In the genomic region with DNA sequence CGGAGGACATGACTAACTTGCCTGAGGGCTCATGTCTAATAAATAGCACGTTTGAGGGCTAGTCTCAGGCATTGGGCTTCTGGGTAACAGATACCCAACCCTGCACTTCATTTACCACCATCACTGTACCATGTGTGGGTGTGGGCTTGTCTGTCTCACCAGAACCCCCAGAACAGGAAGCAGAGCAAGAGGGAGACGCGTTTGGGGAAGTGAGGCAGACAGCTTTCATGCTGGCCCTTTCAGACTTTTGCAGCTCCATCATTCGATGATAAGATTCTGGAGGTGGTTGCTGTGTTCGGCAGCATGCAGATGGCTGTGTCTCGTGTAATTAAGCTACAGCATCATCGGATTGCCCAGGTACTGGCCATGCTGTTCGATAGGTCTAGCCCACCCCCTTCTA, we compare ENCODE assay signal across 17 mouse cellular contexts.
DNase-seq lines count a peak whose midpoint lies in the region; ATAC-seq lines count a peak whose summit lies in the region.
"Had no signal": no experiment of that assay in that cellular context is flagged by ENCODE, and none has a peak within 500 bp of the region (broad histone marks: within the 10 kb centered on the region; RNA-seq: fewer than 3 reads in every experiment).

No protein-coding gene starts in this region.

- H3K4me3 ChIP-seq in liver, embryonic 13.5 days (replicated peaks), result no peak overlapping the region
- H3K4me3 ChIP-seq: embryonic facial prominence, embryonic 13.5 days; forebrain, embryonic 10.5 days had no signal

- H3K9me3 ChIP-seq in liver, embryonic 13.5 days (replicated peaks), result no peaks in the 10 kb centered on the region
- H3K9me3 ChIP-seq: embryonic facial prominence, embryonic 13.5 days; forebrain, embryonic 10.5 days; megakaryocyte, embryonic 14.5 days had no signal

- H3K9ac ChIP-seq in liver, embryonic 13.5 days, result no peak overlapping the region
- H3K9ac ChIP-seq: embryonic facial prominence, embryonic 13.5 days had no signal

- 53% methylated on average over 9 of the region's 9 CpGs for WGBS in liver, embryonic 13.5 days (ENCODE audit: insufficient replicate concordance)

- peaks cover 64% of the 10 kb centered on the region for H3K36me3 ChIP-seq in liver, embryonic 13.5 days

- no peaks in the 10 kb centered on the region for H3K27me3 ChIP-seq in liver, embryonic 13.5 days
- H3K27me3 ChIP-seq: embryonic facial prominence, embryonic 13.5 days; megakaryocyte, embryonic 14.5 days had no signal

- no peak overlapping the region for H3K27ac ChIP-seq in liver, embryonic 13.5 days
- H3K27ac ChIP-seq: embryonic facial prominence, embryonic 13.5 days; forebrain, embryonic 10.5 days had no signal

- ATAC-seq in liver, embryonic 13.5 days (ENCODE audit: low read depth), result 0 out of 2 replicates have a peak, but pooled peaks have one; percentile 16
- peak; percentile 50 for ATAC-seq in activated CD4-positive, CD25-positive, alpha-beta regulatory T cell, adult 4 months
- ATAC-seq in monocyte, adult 5-6 weeks (replicated peaks; ENCODE audit: insufficient number of reproducible peaks, low FRiP score, low TSS enrichment, poor library complexity, severe bottlenecking), result 0 out of 2 replicates have a peak, but pooled peaks have one; percentile 51
- ATAC-seq: intestine, embryonic 16.5 days had no signal

- no peak overlapping the region for H3K4me2 ChIP-seq in liver, embryonic 13.5 days
- H3K4me2 ChIP-seq: embryonic facial prominence, embryonic 13.5 days had no signal

- H3K4me1 ChIP-seq in liver, embryonic 13.5 days (replicated peaks), result 0 out of 2 replicates have a peak, but pooled peaks cover 5% of the 10 kb centered on the region
- H3K4me1 ChIP-seq: embryonic facial prominence, embryonic 13.5 days; forebrain, embryonic 10.5 days had no signal

- DNase-seq in liver, embryonic 13.5 days, result no peak
- DNase-seq in liver, result no peak
- DNase-seq in B cell, adult 2 months, result peak; percentile 38 to 44
- no peak for DNase-seq in urinary bladder, postnatal 10 days (ENCODE audit: low spot score)
- no peak for DNase-seq in cerebellum, adult 11-12 months
- DNase-seq in heart, adult 11 months, result no peak
- DNase-seq: adrenal gland, adult 8-10 months; cerebellum, postnatal 25 days; heart, postnatal 36 days; kidney, postnatal 14 days; lung, adult 2 months had no signal

Comparison
In these comparisons a context has a peak if more than half of its experiments do, and no peak if none do; other contexts are left out.
1. DNase-seq: peak in B cell, adult 2 months (2 of 2); none in liver, embryonic 13.5 days (single experiment), liver (single experiment), urinary bladder, postnatal 10 days (single experiment), cerebellum, adult 11-12 months (single experiment) and heart, adult 11 months (single experiment).
2. Peak in every context shown above with its lines, with median percentiles within 50 percentile points of each other: ATAC-seq.